Mouse (Mus musculus): Measurements from ENCODE around the gene Vrk3. TPM values are rescaled to one million over a fixed set of nuclear protein-coding genes. Genes with fewer than 3 reads are reported as not detected.

Vrk3 gene
- polyA plus RNA-seq, 1 experiment from 2014 or later, result 54.9 TPM

DNA sequence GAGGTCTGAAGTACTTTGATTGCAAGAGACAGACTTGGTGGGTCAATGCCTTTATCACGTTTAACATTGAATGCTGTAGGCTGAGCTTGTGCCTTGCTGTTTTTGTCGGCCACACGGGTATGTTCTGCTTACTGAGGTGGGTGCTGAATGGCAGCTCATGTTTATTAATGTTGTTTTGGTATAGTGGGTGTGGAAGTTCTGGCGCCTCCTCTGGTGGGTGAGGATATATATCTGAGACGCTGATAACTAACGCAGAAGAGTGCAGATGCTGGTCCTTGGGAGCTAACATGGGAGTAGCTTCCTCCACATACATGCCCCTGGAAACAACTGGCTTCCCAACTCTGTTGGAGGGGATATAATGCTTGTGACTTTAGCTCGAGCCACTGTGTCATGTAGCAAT, 75.2 kb downstream of the Vrk3 start:
- Histone ChIP-seq H3K27me3 (ENCODE audit: insufficient read depth, low read length) (no peaks in the 10 kb centered on the region), H3K4me2 (replicated peaks; ENCODE audit: low read depth, low read length) (no peak overlapping the region), H3K4me3 (ENCODE audit: low read length) (no peak overlapping the region), H3K9ac (replicated peaks; ENCODE audit: low read length) (no peak overlapping the region), H3K27ac (ENCODE audit: low read length) (no peak overlapping the region), H3K9me3 (ENCODE audit: low read length) (no peaks in the 10 kb centered on the region), H3K4me1 (ENCODE audit: insufficient read depth, low read length) (peaks cover 23% of the 10 kb centered on the region), H3K36me3 (ENCODE audit: insufficient read depth, low read length) (0 out of 2 replicates have a peak, but pooled peaks cover 2% of the 10 kb centered on the region)
- ATAC-seq (ENCODE audit: low FRiP score, low TSS enrichment), result no peak
- 48% methylated on average over 7 of the region's 7 CpGs for WGBS

DNA sequence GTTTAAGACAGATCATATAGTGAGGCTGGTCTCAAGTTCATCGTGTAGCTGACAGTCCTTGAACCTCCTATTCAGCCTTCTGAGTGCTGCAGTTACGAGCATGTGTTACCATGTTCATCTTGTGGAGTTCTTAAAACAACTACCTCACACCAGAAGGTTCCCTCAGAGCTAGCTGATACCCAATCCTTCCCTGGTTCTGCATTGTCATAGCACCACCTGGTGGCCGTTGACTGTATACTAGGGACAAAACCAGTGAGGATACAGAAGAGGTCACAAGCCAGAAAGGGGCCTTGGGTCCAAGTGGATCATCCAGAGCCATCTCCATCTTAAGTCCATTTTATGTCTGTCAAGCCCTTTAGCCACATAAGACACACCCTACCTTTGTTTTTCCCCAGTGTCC, 76.7 kb downstream of the Vrk3 start:
- Histone ChIP-seq H3K36me3 (ENCODE audit: insufficient read depth, low read length) (peaks cover 16% of the 10 kb centered on the region), H3K9ac (replicated peaks; ENCODE audit: low read length) (no peak overlapping the region)
- no peak for ATAC-seq (ENCODE audit: low FRiP score, low TSS enrichment)

GRCm38 (mm10) chr7:44826771-44827170, 78.6 kb downstream of the Vrk3 start:
- Histone ChIP-seq H3K9me3 (ENCODE audit: low read length) (no peaks in the 10 kb centered on the region), H3K4me1 (ENCODE audit: insufficient read depth, low read length) (peaks cover 6% of the 10 kb centered on the region; the same call in 1 of the 2 replicates), H3K36me3 (ENCODE audit: insufficient read depth, low read length) (peaks cover 33% of the 10 kb centered on the region), H3K4me3 (ENCODE audit: low read length) (no peak overlapping the region), H3K27me3 (ENCODE audit: insufficient read depth, low read length) (no peaks in the 10 kb centered on the region), H3K4me2 (replicated peaks; ENCODE audit: low read depth, low read length) (no peak overlapping the region), H3K9ac (replicated peaks; ENCODE audit: low read length) (no peak overlapping the region), H3K27ac (ENCODE audit: low read length) (no peak overlapping the region)
- WGBS, result 75% methylated on average over 3 of the region's 3 CpGs
- no peak for ATAC-seq (ENCODE audit: low FRiP score, low TSS enrichment)

More for the DNA sequence above, 76.7 kb downstream of the Vrk3 start:
- H3K27ac ChIP-seq (ENCODE audit: low read length), result no peak overlapping the region
- H3K9me3 ChIP-seq (ENCODE audit: low read length), result no peaks in the 10 kb centered on the region
- 15% methylated on average over 3 of the region's 3 CpGs for WGBS
- H3K4me2 ChIP-seq (replicated peaks; ENCODE audit: low read depth, low read length), result no peak overlapping the region
- no peak overlapping the region for H3K4me3 ChIP-seq (ENCODE audit: low read length)
- H3K4me1 ChIP-seq (ENCODE audit: insufficient read depth, low read length), result peaks cover 8% of the 10 kb centered on the region
- no peaks in the 10 kb centered on the region for H3K27me3 ChIP-seq (ENCODE audit: insufficient read depth, low read length)

Other genes starting within 250 kb of the Vrk3 start
- gene Mybpc2, start 223.8 kb upstream of the Vrk3 start, polyA plus RNA-seq (2015; fragmentation: Nextera tagmentation; extraction: Ambion mirVana), result 0.12 and 0.14 TPM in 2 replicates
- 0.10 and 0.11 TPM in 2 replicates for gene Spib, start 216.3 kb upstream of the Vrk3 start, polyA plus RNA-seq (2015; fragmentation: Nextera tagmentation; extraction: Ambion mirVana)
- gene Pold1, start 199.6 kb upstream of the Vrk3 start, polyA plus RNA-seq (2015; fragmentation: Nextera tagmentation; extraction: Ambion mirVana), result 105 and 107 TPM in 2 replicates
- 93.1 and 94.3 TPM in 2 replicates for gene Nr1h2, start 194.5 kb upstream of the Vrk3 start, polyA plus RNA-seq (2015; fragmentation: Nextera tagmentation; extraction: Ambion mirVana)
- gene Napsa, start 176.0 kb upstream of the Vrk3 start, polyA plus RNA-seq (2015; fragmentation: Nextera tagmentation; extraction: Ambion mirVana), result 70.0 and 83.8 TPM in 2 replicates
- 0.11 and 0.14 TPM in 2 replicates for gene Kcnc3, start 157.7 kb upstream of the Vrk3 start, polyA plus RNA-seq (2015; fragmentation: Nextera tagmentation; extraction: Ambion mirVana)
- 1.7 and 2.0 TPM in 2 replicates for gene Myh14, start 77.6 kb upstream of the Vrk3 start, polyA plus RNA-seq (2015; fragmentation: Nextera tagmentation; extraction: Ambion mirVana)
- gene Izumo2, start 39.7 kb upstream of the Vrk3 start, polyA plus RNA-seq (2015; fragmentation: Nextera tagmentation; extraction: Ambion mirVana), result not detected in 2 replicates
- gene Zfp473, start 2.6 kb downstream of the Vrk3 start, polyA plus RNA-seq (2015; fragmentation: Nextera tagmentation; extraction: Ambion mirVana), result 2.1 and 2.6 TPM in 2 replicates
- 99.9 and 105 TPM in 2 replicates for gene Nup62, start 67.7 kb downstream of the Vrk3 start, polyA plus RNA-seq (2015; fragmentation: Nextera tagmentation; extraction: Ambion mirVana)
- gene Il4i1, start 68.0 kb downstream of the Vrk3 start, polyA plus RNA-seq (2015; fragmentation: Nextera tagmentation; extraction: Ambion mirVana), result 1.1 and 1.5 TPM in 2 replicates
- 3.5 and 4.3 TPM in 2 replicates for gene Atf5, start 68.2 kb downstream of the Vrk3 start, polyA plus RNA-seq (2015; fragmentation: Nextera tagmentation; extraction: Ambion mirVana)
- gene Akt1s1, start 100.6 kb downstream of the Vrk3 start, polyA plus RNA-seq (2015; fragmentation: Nextera tagmentation; extraction: Ambion mirVana), result 117 and 126 TPM in 2 replicates
- gene Tbc1d17, start 100.7 kb downstream of the Vrk3 start, polyA plus RNA-seq (2015; fragmentation: Nextera tagmentation; extraction: Ambion mirVana), result 93.9 and 94.9 TPM in 2 replicates
- 38.7 and 40.4 TPM in 2 replicates for gene Pnkp, start 108.7 kb downstream of the Vrk3 start, polyA plus RNA-seq (2015; fragmentation: Nextera tagmentation; extraction: Ambion mirVana)
- 371 and 404 TPM in 2 replicates for gene Ptov1, start 121.4 kb downstream of the Vrk3 start, polyA plus RNA-seq (2015; fragmentation: Nextera tagmentation; extraction: Ambion mirVana)
- gene Med25, start 144.3 kb downstream of the Vrk3 start, polyA plus RNA-seq (2015; fragmentation: Nextera tagmentation; extraction: Ambion mirVana), result 136 and 149 TPM in 2 replicates
- gene Fuz, start 147.7 kb downstream of the Vrk3 start, polyA plus RNA-seq (2015; fragmentation: Nextera tagmentation; extraction: Ambion mirVana), result 27.7 and 28.4 TPM in 2 replicates
- gene Ap2a1, start 181.1 kb downstream of the Vrk3 start, polyA plus RNA-seq (2015; fragmentation: Nextera tagmentation; extraction: Ambion mirVana), result 72.9 and 75.3 TPM in 2 replicates
- gene Tsks, start 194.8 kb downstream of the Vrk3 start, polyA plus RNA-seq (2015; fragmentation: Nextera tagmentation; extraction: Ambion mirVana), result 0.10 and 0.24 TPM in 2 replicates
- 22.4 and 23.8 TPM in 2 replicates for gene Cpt1c, start 226.4 kb downstream of the Vrk3 start, polyA plus RNA-seq (2015; fragmentation: Nextera tagmentation; extraction: Ambion mirVana)
- gene Prmt1, start 238.2 kb downstream of the Vrk3 start, polyA plus RNA-seq (2015; fragmentation: Nextera tagmentation; extraction: Ambion mirVana), result 681 and 701 TPM in 2 replicates
- gene Irf3, start 249.2 kb downstream of the Vrk3 start, polyA plus RNA-seq (2015; fragmentation: Nextera tagmentation; extraction: Ambion mirVana), result 109 TPM in 2 replicates